Mouse (Mus musculus) spleen, adult 18-20 months (tissue): ENCODE results near the gene Med29.

Experiments
- DNase-seq, 2 experiments: peaks; one replicate each; pipeline ENCODE4 v3.0.0; 2022; ENCODE audit warnings: mixed read lengths in 2 of 2

Gene Med29

GRCm38 (mm10) chr7:28392429-28393271 is at the start of gene Med29, which contains the start of gene Paf1:
Gene Med29, minus strand, starts transcription at chr7:28392708.
Gene Paf1, plus strand, starts transcription at chr7:28392951.
- DNase-seq: peak; percentile 89 to 92

DNA sequence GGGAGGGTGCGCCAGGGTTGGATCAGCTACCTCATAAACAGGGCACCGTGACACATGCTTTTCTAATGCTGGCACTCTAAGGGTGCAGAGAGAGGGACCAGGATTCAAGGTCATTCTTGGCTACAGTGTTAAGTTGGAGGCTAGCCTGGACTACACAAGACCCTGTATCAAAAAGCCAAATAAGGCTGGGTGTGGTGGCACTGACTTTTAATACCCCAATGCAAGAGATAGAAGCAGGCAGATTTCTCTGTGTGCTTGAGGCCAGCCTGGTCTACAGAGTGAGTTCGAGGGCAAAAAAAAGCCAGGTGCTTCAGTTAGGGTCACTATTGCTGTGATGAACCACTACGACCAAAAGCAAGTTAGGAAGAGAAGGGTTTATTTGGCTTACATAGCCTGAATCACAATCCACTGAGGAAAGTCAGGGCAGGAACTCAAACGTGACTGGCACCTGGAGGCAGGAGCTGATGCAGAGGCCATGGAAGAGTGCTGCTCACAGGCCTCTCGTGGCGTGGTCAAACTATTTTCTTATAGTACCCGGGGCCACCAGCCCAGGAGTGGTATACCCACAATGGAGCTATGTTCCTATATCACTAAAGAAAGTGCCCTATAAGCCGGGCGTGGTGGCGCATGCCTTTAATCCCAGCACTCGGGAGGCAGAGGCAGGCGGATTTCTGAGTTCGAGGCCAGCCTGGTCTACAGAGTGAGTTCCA is 49.4 kb upstream of the Med29 start:
- DNase-seq: no peak

DNA sequence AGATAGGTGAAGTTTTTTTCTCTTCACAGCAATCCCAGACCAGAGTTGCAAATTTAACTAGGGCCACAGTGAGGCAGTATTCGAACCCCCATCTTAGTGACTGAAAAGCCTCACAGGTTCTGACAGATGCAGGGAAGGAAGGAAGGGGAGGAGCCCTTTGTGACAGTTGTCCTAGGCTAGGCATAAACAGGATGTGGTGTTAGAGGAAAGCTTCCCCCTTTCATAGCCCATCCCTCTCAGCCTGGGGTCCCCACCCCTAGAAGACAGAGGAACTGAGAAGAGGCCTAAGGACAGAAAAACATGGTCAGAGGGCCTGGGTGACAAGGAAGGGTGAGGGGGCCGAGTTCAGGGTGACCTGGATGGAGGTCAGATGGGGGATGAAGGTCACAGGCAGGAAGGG is 48.2 kb upstream of the Med29 start:
- peak; percentile 64 to 72 for DNase-seq

DNA sequence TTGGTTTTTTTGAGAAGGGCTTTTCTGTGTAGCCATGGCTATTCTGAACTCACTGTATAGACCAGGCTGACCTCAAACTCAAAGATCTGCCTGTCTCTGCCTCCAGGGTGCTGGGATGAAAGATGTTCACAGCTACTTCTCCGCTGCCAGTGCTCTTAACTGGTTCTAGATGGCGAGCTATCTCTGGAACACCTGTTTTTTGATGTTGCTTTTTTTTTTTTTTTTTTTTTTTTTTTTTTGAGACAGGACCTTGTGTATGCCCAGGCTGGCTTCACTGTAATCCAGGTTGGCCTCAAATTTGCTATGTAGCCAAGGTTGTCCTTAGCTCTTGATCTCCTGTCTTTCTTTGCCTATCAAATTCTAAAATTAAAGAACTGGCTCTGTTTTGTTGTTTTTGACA is 46.3 kb upstream of the Med29 start:
- DNase-seq: no peak

DNA sequence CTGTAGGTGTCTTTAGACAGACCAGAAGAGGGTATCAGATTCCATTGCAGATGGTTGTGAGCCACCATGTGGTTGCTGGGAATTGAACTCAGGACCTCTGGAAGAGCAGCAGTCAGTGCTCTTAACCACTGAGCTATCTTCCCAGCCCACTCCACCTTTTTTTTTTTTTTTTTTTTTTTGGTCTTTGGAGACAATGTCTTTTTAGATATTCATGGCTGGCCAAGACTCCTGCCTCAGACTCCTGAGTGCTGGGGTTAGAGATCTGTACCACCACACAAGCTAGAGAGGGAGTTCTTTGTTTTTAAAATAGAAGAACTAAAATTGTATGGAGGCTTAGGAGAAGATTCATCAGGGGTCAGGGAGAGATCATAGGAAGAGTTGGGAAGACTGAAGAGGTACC is 45.5 kb upstream of the Med29 start:
- DNase-seq: no peak

- DNase-seq: peak; percentile 71 to 77
Measured at GRCm38 (mm10) chr7:28436932-28437570, 44.5 kb upstream of the Med29 start, which contains the start of gene Gmfg. Gene Gmfg, plus strand, starts transcription at chr7:28437447.

DNA sequence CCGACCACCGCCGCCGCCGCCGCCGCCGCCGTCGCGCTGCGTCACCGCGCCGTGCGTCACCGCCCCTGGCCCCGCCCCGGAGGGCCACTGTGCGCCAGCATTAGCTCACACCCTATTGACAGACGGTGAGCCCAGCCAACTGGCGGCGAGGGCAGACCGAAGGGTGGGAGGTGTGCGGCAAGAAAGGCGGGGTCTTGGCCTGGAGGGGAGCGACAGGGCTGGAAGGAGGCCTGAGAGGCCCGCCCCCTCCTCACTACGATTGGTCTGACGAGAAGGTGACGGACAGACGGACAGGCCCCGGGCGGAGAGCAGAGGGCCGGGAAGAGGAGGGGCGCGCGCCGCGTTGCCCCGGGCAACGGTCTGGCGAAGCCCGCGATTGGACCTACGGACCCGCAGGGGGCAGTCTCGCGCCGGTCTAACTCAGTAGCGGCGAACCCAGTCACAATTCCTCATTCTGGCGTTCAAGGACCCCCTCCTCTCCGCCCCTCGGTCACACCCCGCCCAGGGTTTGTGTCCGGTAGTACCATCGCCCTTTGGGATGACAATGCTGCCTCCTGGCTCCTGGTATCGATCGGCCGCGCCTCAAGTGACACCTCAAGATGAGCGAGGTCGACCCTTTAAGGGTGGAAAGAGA is 43.9 kb upstream of the Med29 start:
- DNase-seq: peak; percentile 99 to 100

DNA sequence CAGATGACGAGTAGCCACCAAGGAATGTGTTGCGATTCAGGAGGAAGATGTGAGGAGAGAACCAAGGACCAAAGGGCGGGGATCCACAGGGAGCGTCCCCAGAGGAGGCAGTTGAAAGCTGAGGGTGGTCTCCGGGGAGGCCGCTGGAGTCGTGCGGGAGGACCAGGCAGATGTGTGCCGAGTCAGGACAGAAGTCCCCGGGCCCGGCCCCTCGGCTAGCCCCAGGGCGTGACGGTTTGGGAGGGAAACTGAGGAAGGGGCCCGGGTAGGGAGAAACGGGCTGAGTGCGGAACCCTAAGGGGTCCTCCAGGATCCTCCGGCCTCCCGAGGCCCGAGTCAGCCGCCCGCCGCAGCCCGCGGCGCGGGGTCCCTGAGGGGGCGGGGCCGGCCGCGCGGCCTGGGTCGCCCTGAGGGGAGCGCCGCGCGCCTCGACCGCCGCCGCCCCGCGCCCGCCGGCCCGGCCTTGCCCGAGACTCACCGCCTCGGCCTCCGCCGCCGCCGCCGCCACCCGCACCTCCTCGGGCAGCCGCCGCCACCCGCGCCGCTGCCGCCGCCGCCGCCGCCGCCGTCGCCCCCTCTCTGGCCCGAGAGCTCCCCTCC is 43.3 kb upstream of the Med29 start:
- no peak for DNase-seq

DNA sequence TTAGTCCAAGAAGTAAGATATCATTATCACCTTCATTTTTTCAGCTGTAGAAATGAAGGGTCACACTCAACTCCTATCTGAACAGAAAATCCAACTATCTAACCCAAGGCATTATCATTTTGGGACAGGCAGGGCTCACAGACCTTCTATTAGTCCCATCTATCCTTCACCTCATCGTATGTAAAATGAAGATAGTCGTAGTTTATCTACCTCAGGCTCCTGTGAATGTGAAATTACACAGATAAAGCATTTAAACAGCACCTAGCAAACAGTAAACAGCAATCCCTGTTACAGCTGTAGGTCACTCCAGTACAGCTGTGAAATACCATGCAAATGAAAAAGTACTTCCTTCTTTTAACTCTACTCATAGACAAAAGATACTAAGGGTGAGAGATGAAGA is 39.7 kb upstream of the Med29 start:
- DNase-seq: no peak

- DNase-seq: no peak
Measured at GRCm38 (mm10) chr7:28430512-28430911, 38.0 kb upstream of the Med29 start.

GRCm38 (mm10) chr7:28427738-28428137 is 35.2 kb upstream of the Med29 start:
- no peak for DNase-seq

- no peak for DNase-seq
Measured at GRCm38 (mm10) chr7:28423018-28423417, 30.5 kb upstream of the Med29 start.

DNA sequence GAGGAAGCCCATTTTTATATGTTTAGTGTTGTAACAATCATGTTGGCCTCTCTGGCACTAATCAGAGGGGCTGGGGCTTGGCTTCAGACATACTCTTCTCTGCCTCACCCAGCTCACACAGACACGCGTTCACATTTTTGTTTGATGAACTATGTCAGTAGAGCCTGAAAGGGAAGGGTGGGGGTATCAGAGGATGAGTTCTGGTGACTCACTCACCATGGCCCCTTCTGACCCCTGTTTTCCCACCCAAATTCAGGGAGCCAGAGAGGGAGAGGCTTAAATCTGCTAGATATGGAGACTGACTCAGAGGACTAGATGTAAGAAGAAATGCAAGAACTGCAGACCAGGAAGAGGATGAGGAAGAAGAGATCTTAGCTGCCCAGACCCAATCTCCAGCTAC is 26.9 kb upstream of the Med29 start:
- DNase-seq: no peak

GRCm38 (mm10) chr7:28418096-28418670 is 25.7 kb upstream of the Med29 start:
- no peak for DNase-seq

GRCm38 (mm10) chr7:28417368-28417767 is 24.9 kb upstream of the Med29 start:
- DNase-seq: no peak

DNA sequence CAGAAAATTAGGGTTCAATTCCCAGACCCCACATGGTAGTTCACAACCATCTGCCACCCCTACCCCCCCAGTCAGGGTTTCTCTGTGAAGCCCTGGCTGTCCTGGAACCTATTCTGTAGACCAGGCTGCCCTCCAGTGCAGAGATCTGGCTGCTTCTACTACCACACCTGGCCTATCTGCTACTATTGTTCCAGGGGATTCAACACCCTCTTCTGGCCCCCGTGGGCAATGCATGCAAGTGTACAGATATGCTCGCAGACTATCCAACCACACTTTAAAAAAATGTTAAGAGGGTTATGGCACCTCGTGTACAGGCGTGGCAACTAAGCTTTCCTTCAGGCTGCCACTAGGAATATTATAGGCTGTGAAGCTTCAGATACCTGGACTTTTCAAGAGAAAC is 20.3 kb upstream of the Med29 start:
- DNase-seq: peak in 1 of 2 experiments; percentile 17

GRCm38 (mm10) chr7:28410841-28411475 is 18.4 kb upstream of the Med29 start:
- no peak for DNase-seq

DNA sequence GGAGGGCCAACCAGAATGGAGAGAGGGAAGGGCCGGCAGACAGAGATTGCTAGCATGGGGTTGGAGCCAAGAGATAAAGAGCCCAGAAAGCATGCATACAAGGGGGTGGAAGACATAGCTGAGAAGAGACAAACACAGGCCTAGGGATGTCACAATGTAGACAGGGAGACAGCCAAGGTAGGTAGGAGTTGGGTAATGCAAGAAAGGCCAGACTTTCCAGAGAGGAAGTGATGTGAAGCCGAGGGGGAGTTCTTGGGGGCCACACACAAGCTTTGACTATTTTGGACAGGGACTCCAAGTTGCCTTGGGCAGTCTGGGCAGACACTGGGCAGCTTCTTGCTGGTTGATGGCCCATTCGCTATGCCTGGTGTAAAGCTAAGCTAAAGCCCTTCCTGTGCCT is 9.4 kb upstream of the Med29 start:
- DNase-seq: no peak

- no peak for DNase-seq
Measured at GRCm38 (mm10) chr7:28401030-28401429, 8.5 kb upstream of the Med29 start.

DNA sequence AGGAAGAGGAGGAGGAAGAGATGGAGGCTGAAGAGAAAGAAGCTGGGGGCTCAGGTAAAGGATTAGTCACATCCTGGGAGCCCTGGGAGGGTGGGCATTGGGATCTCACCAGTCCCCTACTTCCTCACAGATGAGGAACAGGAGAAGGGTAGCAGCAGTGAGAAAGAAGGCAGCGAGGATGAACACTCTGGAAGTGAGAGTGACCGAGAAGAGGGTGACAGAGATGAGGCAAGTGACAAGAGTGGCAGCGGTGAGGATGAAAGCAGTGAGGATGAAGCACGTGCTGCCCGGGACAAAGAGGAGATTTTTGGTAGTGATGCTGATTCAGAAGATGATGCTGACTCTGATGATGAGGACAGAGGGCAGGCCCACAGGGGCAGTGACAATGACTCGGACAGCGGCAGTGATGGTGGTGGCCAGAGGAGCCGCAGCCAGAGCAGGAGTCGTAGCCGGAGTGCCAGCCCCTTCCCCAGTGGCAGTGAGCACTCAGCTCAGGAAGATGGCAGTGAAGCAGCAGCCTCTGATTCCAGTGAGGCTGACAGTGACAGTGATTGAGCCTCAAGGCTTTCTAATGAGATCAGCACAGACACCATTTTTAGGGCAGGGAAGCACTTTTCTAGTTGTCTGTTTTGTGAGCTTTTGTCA is 6.3 kb upstream of the Med29 start:
- DNase-seq: no peak

DNA sequence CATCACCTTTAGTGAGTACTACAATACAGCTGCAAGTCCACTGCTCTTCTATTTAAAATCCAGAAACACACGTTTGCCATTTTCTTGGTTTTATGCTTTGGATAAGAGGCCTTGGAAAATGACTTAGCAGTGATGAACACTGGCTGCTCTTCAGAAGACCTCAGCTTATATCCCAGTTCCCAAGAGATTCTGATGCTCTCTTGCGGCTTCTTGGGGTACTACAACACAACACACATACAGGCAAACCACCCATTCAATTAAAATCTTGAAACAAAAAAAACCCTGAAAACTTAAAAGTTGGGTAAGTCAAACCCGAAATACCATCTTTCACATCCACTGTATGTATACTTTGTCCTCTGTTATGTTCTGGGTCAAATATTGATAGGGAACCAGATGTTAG is 5.5 kb upstream of the Med29 start:
- DNase-seq: no peak
